Mouse (Mus musculus): ENCODE measurements around the gene Epn2. TPM values are rescaled to one million over a fixed set of nuclear protein-coding genes. Genes with fewer than 3 reads are reported as not detected.

Epn2 gene
- total RNA-seq (2015) (0.05 TPM in 1 of 2 replicates, not detected in the other), total RNA-seq (2017) (0.34 TPM in 1 of 2 replicates, not detected in the other)

- peak; percentile 83 for ATAC-seq (replicated peaks; ENCODE audit: poor library complexity)
Observed at GRCm38 (mm10) chr11:61578983-61579877, at the start of gene Epn2. TSS of gene Epn2 (minus strand) at chr11:61579687.

GRCm38 (mm10) chr11:61626509-61626908, 47.0 kb upstream of the Epn2 start:
- ATAC-seq (replicated peaks; ENCODE audit: poor library complexity) = no peak

GRCm38 (mm10) chr11:61625136-61625535, 45.6 kb upstream of the Epn2 start:
- ATAC-seq (replicated peaks; ENCODE audit: poor library complexity) = no peak

- no peak for ATAC-seq (replicated peaks; ENCODE audit: poor library complexity)
Observed at GRCm38 (mm10) chr11:61620762-61621161, 41.3 kb upstream of the Epn2 start.

GRCm38 (mm10) chr11:61620254-61620670, 40.8 kb upstream of the Epn2 start:
- peak; percentile 64 for ATAC-seq (replicated peaks; ENCODE audit: poor library complexity)

GRCm38 (mm10) chr11:61619791-61620241, 40.3 kb upstream of the Epn2 start:
- no peak for ATAC-seq (replicated peaks; ENCODE audit: poor library complexity)

- no peak for ATAC-seq (replicated peaks; ENCODE audit: poor library complexity)
Observed at GRCm38 (mm10) chr11:61619356-61619755, 39.9 kb upstream of the Epn2 start.

GRCm38 (mm10) chr11:61618571-61618970, 39.1 kb upstream of the Epn2 start:
- no peak for ATAC-seq (replicated peaks; ENCODE audit: poor library complexity)

- ATAC-seq (replicated peaks; ENCODE audit: poor library complexity) = no peak
Observed at GRCm38 (mm10) chr11:61618131-61618530, 38.6 kb upstream of the Epn2 start.

- no peak for ATAC-seq (replicated peaks; ENCODE audit: poor library complexity)
Observed at GRCm38 (mm10) chr11:61617293-61617975, 37.9 kb upstream of the Epn2 start.

- no peak for ATAC-seq (replicated peaks; ENCODE audit: poor library complexity)
Observed at GRCm38 (mm10) chr11:61616523-61617292, 37.2 kb upstream of the Epn2 start.

GRCm38 (mm10) chr11:61615686-61616522, 36.4 kb upstream of the Epn2 start:
- ATAC-seq (replicated peaks; ENCODE audit: poor library complexity) = no peak

- ATAC-seq (replicated peaks; ENCODE audit: poor library complexity) = no peak
Observed at GRCm38 (mm10) chr11:61614401-61614800, 34.9 kb upstream of the Epn2 start.

GRCm38 (mm10) chr11:61612116-61612635, 32.7 kb upstream of the Epn2 start:
- no peak for ATAC-seq (replicated peaks; ENCODE audit: poor library complexity)

- no peak for ATAC-seq (replicated peaks; ENCODE audit: poor library complexity)
Observed at GRCm38 (mm10) chr11:61611197-61611596, 31.7 kb upstream of the Epn2 start.

- no peak for ATAC-seq (replicated peaks; ENCODE audit: poor library complexity)
Observed at GRCm38 (mm10) chr11:61608072-61608471, 28.6 kb upstream of the Epn2 start.

GRCm38 (mm10) chr11:61602705-61603104, 23.2 kb upstream of the Epn2 start:
- peak; percentile 100 for ATAC-seq (replicated peaks; ENCODE audit: poor library complexity)

- ATAC-seq (replicated peaks; ENCODE audit: poor library complexity) = no peak
Observed at GRCm38 (mm10) chr11:61601465-61601864, 22.0 kb upstream of the Epn2 start.

GRCm38 (mm10) chr11:61598367-61598766, 18.9 kb upstream of the Epn2 start:
- ATAC-seq (replicated peaks; ENCODE audit: poor library complexity) = no peak

GRCm38 (mm10) chr11:61597471-61597870, 18.0 kb upstream of the Epn2 start:
- ATAC-seq (replicated peaks; ENCODE audit: poor library complexity) = no peak

Measured in megakaryocyte progenitor cell, adult 5-6 weeks (primary cell).